Comparison of ENCODE assay signal across 44 mouse cellular contexts in the genomic region with DNA sequence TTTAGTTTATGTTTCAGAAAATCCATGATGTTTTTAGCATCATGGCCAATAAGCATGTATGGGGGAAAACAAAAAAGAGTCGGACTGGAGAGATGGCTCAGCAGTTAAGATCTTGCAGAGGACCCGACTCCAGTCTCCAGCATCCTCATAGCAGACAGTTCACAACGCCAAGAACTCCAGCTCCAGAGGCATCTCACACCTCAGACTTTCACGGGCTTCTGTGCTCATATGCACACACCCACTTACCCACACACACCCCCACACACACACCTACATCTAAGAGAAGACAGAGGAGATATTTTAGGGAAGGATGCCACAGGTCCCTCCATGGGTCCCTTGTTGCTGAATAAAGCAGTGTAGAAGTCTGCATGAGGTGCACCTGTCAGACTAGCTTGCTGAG. TPM values are rescaled to one million over a fixed set of nuclear protein-coding genes. Genes with fewer than 3 reads are reported as not detected.
"Had no signal": no experiment of that assay in that cellular context is flagged by ENCODE, and none has a peak within 500 bp of the region (broad histone marks: within the 10 kb centered on the region; RNA-seq: fewer than 3 reads in every experiment).

No protein-coding gene starts in this region.

- H3K9me3 ChIP-seq: limb, embryonic 10.5 days; limb, embryonic 13.5 days; limb, embryonic 15.5 days; lung, embryonic 15.5 days; midbrain, embryonic 10.5 days; midbrain, embryonic 12.5 days; midbrain, embryonic 13.5 days; midbrain, embryonic 15.5 days; neural tube, embryonic 12.5 days had no signal

- H3K27me3 ChIP-seq: limb, embryonic 12.5 days; limb, embryonic 13.5 days; limb, embryonic 15.5 days; liver, embryonic 12.5 days; liver, embryonic 13.5 days; liver, embryonic 15.5 days; lung, embryonic 15.5 days; midbrain, embryonic 13.5 days; midbrain, embryonic 15.5 days; neural tube, embryonic 12.5 days had no signal

- H3K36me3 ChIP-seq: limb, embryonic 10.5 days; limb, embryonic 12.5 days; limb, embryonic 13.5 days; limb, embryonic 15.5 days; liver, embryonic 12.5 days; liver, embryonic 13.5 days; liver, embryonic 15.5 days; lung, embryonic 15.5 days; midbrain, embryonic 10.5 days; midbrain, embryonic 12.5 days; midbrain, embryonic 13.5 days; midbrain, embryonic 15.5 days; neural tube, embryonic 12.5 days had no signal

- H3K4me1 ChIP-seq: limb, embryonic 10.5 days; limb, embryonic 12.5 days; limb, embryonic 13.5 days; lung, embryonic 15.5 days; midbrain, embryonic 12.5 days; midbrain, embryonic 15.5 days; neural tube, embryonic 12.5 days had no signal

- ATAC-seq: liver, embryonic 12.5 days; liver, postnatal 0 days; lung, postnatal 0 days; midbrain, embryonic 13.5 days; midbrain, embryonic 15.5 days; midbrain, embryonic 16.5 days had no signal

- DNase-seq: liver; liver, embryonic 13.5 days; liver, postnatal 0 days; lung, adult 18-20 months; lung, adult 2 months; lung, embryonic 14.5 days; lung, postnatal 10 days; lung, postnatal 14 days; lung, postnatal 36 days; lung, postnatal 4 days; midbrain, embryonic 14.5 days had no signal

- H3K4me3 ChIP-seq: limb, embryonic 10.5 days; limb, embryonic 12.5 days; limb, embryonic 13.5 days; limb, embryonic 15.5 days; liver, embryonic 12.5 days; liver, embryonic 13.5 days; liver, embryonic 15.5 days; lung, embryonic 15.5 days; megakaryocyte, embryonic 14.5 days; midbrain, embryonic 10.5 days; midbrain, embryonic 12.5 days; midbrain, embryonic 13.5 days; midbrain, embryonic 15.5 days; myocyte; neural tube, embryonic 12.5 days had no signal

- H3K27ac ChIP-seq: limb, embryonic 10.5 days; limb, embryonic 12.5 days; limb, embryonic 13.5 days; limb, embryonic 15.5 days; liver, embryonic 12.5 days; liver, embryonic 13.5 days; liver, embryonic 14.5 days; liver, embryonic 15.5 days; lung, embryonic 15.5 days; macrophage; midbrain, embryonic 10.5 days; midbrain, embryonic 12.5 days; midbrain, embryonic 13.5 days; midbrain, embryonic 15.5 days; neural tube, embryonic 12.5 days had no signal

RNA-seq across cellular contexts. Expression of a gene that starts 14.4 kb away (rescaled TPM):
- total RNA-seq: left cerebral cortex, postnatal 10 days; left cerebral cortex, postnatal 25 days; liver, adult 2 months; megakaryocyte progenitor cell, adult 5-6 weeks; megakaryocyte, adult 5-6 weeks; megakaryocyte-erythroid progenitor cell, adult 5-6 weeks; midbrain, postnatal 0 days; monocyte, adult 5-6 weeks had no signal
- polyA plus RNA-seq: limb, embryonic 10.5 days; limb, embryonic 11.5 days; limb, embryonic 12.5 days; limb, embryonic 13.5 days; limb, embryonic 14.5 days; limb, embryonic 15.5 days; liver, adult 2 months; liver, embryonic 11.5 days; liver, embryonic 12.5 days; liver, embryonic 13.5 days; liver, embryonic 14.5 days; liver, embryonic 15.5 days; liver, embryonic 16.5 days; liver, postnatal 0 days; lung, adult 2 months; lung, embryonic 14.5 days; lung, embryonic 15.5 days; lung, embryonic 16.5 days; lung, postnatal 0 days; macrophage; midbrain, embryonic 10.5 days; midbrain, embryonic 11.5 days; midbrain, embryonic 12.5 days; midbrain, embryonic 13.5 days; midbrain, embryonic 14.5 days; midbrain, embryonic 15.5 days; midbrain, embryonic 16.5 days; midbrain, postnatal 0 days; myocyte; neural tube, embryonic 11.5 days; neural tube, embryonic 12.5 days had no signal

RNA-seq across cellular contexts. Expression of a gene that starts 56.7 kb away (rescaled TPM):
- total RNA-seq: liver, adult 2 months; megakaryocyte progenitor cell, adult 5-6 weeks; megakaryocyte, adult 5-6 weeks; megakaryocyte-erythroid progenitor cell, adult 5-6 weeks; monocyte, adult 5-6 weeks had no signal
- polyA plus RNA-seq: limb, embryonic 10.5 days; limb, embryonic 11.5 days; limb, embryonic 12.5 days; liver, adult 2 months; liver, embryonic 11.5 days; liver, embryonic 12.5 days; liver, embryonic 13.5 days; liver, embryonic 14.5 days; liver, embryonic 15.5 days; liver, embryonic 16.5 days; liver, postnatal 0 days; macrophage; midbrain, embryonic 11.5 days; myocyte had no signal
